Mouse (Mus musculus): ENCODE measurements around the gene Traf4. TPM values are rescaled to one million over a fixed set of nuclear protein-coding genes. Genes with fewer than 3 reads are reported as not detected.
"Not testable (repeated sequence)": the region's sequence is repeated elsewhere in the genome, so short reads cannot be mapped to it uniquely, and the experiment has no call there.

The Traf4 gene
- polyA plus RNA-seq, 1 experiment from 2014 or later, result 82.4 TPM

DNA sequence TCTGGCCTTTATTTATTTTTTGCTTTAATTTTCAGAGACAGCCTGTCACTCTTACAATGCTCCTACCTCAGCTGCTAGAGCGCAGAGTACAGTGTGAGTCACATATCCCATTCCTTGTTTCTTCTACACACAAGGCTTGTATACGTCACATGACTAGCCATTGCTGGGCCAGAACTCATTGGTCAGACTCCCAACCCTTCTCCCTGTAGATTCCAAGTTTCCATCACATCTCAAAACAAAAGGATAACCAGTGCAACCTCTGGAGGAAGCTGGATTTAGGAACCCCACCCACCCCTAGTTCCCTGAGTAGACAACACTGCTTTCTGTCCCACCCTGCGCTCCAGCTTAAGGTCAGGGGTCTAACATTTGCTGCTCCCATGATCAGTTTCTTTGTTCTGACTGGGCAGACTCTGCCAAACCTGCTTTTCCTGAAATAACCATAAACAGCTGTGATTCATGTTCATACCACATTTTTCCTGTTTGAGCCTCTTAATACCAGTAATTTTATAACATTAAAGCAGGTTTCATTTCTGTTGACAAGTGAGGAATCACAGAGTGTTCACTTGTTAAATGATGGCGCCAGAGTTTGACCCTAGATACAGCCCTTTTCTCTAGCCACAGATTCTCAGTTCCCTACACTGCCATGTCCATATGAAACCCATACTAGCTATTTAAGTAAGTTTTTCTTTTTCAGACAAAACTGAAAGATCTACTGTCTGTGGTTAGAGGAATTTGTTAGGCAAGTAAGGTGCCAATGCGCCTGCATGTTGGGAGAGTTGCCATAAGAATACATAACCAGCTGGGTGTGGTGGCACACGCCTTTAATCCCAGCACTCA is 18.5 kb downstream of the Traf4 start:
- H3K27ac ChIP-seq, result no peak overlapping the region
- H3K4me3 ChIP-seq, result no peak overlapping the region
- 83% methylated on average over 6 of the region's 6 CpGs for WGBS
- H3K4me2 ChIP-seq, result no peak overlapping the region
- ATAC-seq (ENCODE audit: borderline replicate concordance, extremely low read depth, low FRiP score, low TSS enrichment), result no peak
- no peaks in the 10 kb centered on the region for H3K27me3 ChIP-seq
- peaks cover 2% of the 10 kb centered on the region for H3K4me1 ChIP-seq
- no peaks in the 10 kb centered on the region for H3K9me3 ChIP-seq
- peaks cover 64% of the 10 kb centered on the region for H3K36me3 ChIP-seq
- no peak overlapping the region for H3K9ac ChIP-seq

DNA sequence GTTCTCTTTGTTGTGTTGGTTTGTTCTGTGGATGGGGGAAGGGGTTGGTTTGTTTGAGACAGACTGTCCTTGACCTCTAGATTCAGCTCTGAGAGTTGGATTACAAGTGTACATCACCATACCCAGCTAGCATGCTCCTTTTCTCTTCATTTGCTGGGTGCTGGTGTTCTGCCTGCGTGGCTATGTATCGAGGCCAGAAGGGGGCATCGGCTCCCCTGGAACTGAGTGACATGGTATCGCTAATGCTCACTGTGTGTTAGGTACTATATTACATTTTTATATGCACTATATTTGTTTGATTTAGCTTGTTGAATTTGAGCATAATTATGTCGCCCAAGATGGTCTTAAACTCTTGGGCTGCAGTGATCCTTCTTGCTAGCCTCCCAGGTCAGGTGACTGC is 19.2 kb downstream of the Traf4 start:
- H3K27ac ChIP-seq, result no peak overlapping the region

DNA sequence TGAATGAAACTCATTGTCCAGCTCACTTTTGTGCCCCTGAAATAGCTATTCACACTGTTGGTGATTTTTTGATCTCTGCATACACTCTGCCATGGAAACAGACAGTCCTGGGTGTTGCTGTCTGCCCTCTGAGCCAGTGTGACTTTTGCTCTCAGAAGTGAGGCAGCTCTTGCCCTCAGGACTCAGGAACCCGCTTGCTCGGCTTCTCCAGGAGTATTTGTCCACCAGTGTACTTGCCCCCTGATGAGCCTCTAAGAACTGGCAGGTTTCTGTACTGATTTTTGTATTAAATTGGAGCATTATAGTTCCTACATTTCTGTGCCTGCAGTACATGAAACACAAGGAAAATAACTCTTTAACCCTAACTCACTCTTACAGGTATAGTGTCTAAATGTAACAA is 21.9 kb downstream of the Traf4 start:
- Histone ChIP-seq H3K9ac (no peak overlapping the region), H3K27me3 (no peaks in the 10 kb centered on the region), H3K9me3 (no peaks in the 10 kb centered on the region), H3K36me3 (peaks cover 40% of the 10 kb centered on the region), H3K4me1 (no peaks in the 10 kb centered on the region), H3K4me3 (no peak overlapping the region), H3K4me2 (no peak overlapping the region), H3K27ac (no peak overlapping the region)
- 77% methylated on average over 2 of the region's 2 CpGs for WGBS
- ATAC-seq (ENCODE audit: borderline replicate concordance, extremely low read depth, low FRiP score, low TSS enrichment), result no peak

More for the DNA sequence above, 19.2 kb downstream of the Traf4 start:
- Histone ChIP-seq H3K9me3 (no peaks in the 10 kb centered on the region), H3K27me3 (no peaks in the 10 kb centered on the region), H3K36me3 (peaks cover 62% of the 10 kb centered on the region), H3K4me1 (no peaks in the 10 kb centered on the region), H3K9ac (no peak overlapping the region), H3K4me2 (no peak overlapping the region), H3K4me3 (no peak overlapping the region)
- 80% methylated on average over 5 of the region's 5 CpGs for WGBS
- ATAC-seq (ENCODE audit: borderline replicate concordance, extremely low read depth, low FRiP score, low TSS enrichment), result no peak

DNA sequence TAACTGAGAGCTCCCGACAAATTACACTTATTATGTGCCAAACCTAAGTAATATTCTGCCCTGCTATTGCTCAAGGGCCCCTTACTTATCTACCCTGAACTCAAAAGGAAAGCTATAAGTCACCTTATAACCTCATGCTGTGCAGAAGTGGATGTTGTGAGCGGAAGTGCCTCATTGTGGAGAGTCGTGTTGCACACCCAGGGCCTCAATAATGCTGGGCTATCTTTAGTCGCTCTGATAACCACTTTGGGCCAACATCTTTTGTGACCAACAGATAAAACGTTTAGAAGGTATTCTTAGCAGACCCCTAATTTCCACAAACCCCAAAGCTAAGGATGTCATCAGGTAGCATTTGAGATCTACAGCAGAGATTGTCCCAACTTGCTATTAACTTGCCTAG is 24.7 kb downstream of the Traf4 start:
- WGBS, result 66% methylated on average over 5 of the region's 5 CpGs
- H3K9ac ChIP-seq, result no peak overlapping the region
- no peak overlapping the region for H3K27ac ChIP-seq
- no peak overlapping the region for H3K4me3 ChIP-seq
- ATAC-seq (ENCODE audit: borderline replicate concordance, extremely low read depth, low FRiP score, low TSS enrichment), result no peak
- no peak overlapping the region for H3K4me2 ChIP-seq
- H3K4me1 ChIP-seq, result no peaks in the 10 kb centered on the region
- H3K36me3 ChIP-seq, result peaks cover 27% of the 10 kb centered on the region
- no peaks in the 10 kb centered on the region for H3K9me3 ChIP-seq
- H3K27me3 ChIP-seq, result no peaks in the 10 kb centered on the region

DNA sequence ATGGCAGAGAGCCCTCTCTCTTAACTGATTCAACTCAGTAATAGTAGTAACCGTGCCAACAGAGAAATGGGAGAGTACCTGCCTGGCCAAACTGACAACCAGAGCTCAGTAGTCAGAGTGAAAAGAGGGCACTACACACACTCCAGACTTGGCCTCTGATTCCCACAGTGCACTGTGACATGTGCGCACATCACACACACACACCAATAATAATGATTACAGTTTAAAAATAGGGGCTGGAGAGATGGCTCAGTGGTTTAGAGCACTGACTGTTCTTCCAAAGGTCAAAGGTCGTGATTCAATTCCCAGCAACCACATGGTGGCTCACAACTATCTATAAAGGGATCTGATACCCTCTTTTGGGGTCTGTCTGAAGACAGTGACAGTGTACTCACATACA is 27.4 kb downstream of the Traf4 start:
- no peak overlapping the region for H3K9ac ChIP-seq
- no peak for ATAC-seq (ENCODE audit: borderline replicate concordance, extremely low read depth, low FRiP score, low TSS enrichment)
- no peak overlapping the region for H3K4me3 ChIP-seq
- no peak overlapping the region for H3K4me2 ChIP-seq
- no peaks in the 10 kb centered on the region for H3K4me1 ChIP-seq
- no peaks in the 10 kb centered on the region for H3K27me3 ChIP-seq
- peaks cover 1% of the 10 kb centered on the region for H3K36me3 ChIP-seq
- no peaks in the 10 kb centered on the region for H3K9me3 ChIP-seq
- no peak overlapping the region for H3K27ac ChIP-seq
- 85% methylated on average over 3 of the region's 3 CpGs for WGBS

DNA sequence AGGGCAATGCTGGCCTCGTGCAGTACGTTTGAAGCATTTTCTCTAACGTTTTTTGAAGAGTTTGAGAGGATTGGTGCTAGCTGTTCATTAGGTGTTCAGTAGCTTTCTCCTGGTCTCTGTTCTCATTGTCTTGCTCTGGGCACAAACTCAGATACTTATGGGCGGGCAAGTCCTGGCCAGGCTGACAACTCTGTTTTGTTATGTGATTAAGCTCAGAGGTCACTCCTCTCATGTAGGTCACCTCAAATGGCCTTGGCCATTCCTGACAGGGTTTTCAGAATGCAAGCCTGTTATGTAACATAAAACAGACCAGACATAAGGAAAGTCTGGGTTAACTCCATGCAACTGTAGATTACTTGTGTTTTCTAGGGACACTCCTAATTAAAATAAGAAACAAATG is 27.8 kb downstream of the Traf4 start:
- no peaks in the 10 kb centered on the region for H3K36me3 ChIP-seq
- no peaks in the 10 kb centered on the region for H3K9me3 ChIP-seq
- whole genome bisulfite sequencing, result 76% methylated on average over 4 of the region's 4 CpGs

DNA sequence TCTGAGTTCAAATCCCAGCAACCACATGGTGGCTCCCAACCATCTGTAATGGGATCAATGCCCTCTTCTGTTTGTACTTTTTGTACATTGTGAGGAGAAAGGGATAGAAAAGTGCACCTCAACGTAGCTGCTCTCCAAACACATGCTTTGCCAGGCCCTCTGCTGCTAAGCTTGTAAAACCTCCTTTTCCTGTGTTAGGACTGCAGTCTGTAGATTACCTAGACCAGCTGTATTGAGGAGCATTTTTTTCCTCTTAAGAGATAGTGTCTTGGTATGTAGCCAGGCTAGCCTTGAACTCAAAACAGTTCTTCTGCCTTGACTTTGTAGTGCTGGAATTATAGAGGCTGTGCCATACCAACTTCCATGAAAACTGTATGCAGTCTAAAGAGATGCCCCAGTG is 29.3 kb downstream of the Traf4 start:
- 85% methylated on average over 1 of the region's 1 CpGs for WGBS
- H3K36me3 ChIP-seq, result no peaks in the 10 kb centered on the region
- H3K4me1 ChIP-seq, result no peaks in the 10 kb centered on the region
- no peak overlapping the region for H3K4me3 ChIP-seq
- no peaks in the 10 kb centered on the region for H3K9me3 ChIP-seq
- no peak overlapping the region for H3K4me2 ChIP-seq
- ATAC-seq (ENCODE audit: borderline replicate concordance, extremely low read depth, low FRiP score, low TSS enrichment), result no peak
- no peak overlapping the region for H3K9ac ChIP-seq
- H3K27me3 ChIP-seq, result no peaks in the 10 kb centered on the region
- no peak overlapping the region for H3K27ac ChIP-seq

More for the DNA sequence above, 27.8 kb downstream of the Traf4 start:
- H3K4me2 ChIP-seq, result no peak overlapping the region
- H3K27ac ChIP-seq, result no peak overlapping the region
- H3K4me1 ChIP-seq, result no peaks in the 10 kb centered on the region
- no peaks in the 10 kb centered on the region for H3K27me3 ChIP-seq
- H3K4me3 ChIP-seq, result no peak overlapping the region
- ATAC-seq (ENCODE audit: borderline replicate concordance, extremely low read depth, low FRiP score, low TSS enrichment), result no peak
- H3K9ac ChIP-seq, result no peak overlapping the region

DNA sequence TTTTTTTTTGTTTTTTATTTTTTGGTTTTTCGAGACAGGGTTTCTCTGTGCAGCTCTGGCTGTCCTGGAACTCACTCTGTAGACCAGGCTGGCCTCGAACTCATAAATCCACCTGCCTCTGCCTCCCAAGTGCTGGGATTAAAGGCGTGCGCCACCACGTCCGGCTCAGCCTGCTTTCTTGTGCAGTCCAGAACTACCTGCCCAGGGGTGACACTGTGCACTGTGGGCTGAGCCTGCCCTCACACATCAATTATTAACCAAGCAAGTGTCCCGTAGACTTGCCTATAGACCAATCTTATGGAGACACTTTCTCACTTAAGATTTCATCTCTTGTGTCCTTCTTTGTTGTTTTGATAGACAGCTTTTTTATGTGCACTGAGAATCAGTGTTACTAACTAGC is 30.1 kb downstream of the Traf4 start:
- not testable (repeated sequence) for H3K4me1 ChIP-seq; H3K36me3 ChIP-seq; H3K27ac ChIP-seq; H3K9me3 ChIP-seq; H3K27me3 ChIP-seq; H3K9ac ChIP-seq; H3K4me2 ChIP-seq; ATAC-seq (ENCODE audit: borderline replicate concordance, extremely low read depth, low FRiP score, low TSS enrichment); H3K4me3 ChIP-seq
- WGBS, result 75% methylated on average over 7 of the region's 7 CpGs

DNA sequence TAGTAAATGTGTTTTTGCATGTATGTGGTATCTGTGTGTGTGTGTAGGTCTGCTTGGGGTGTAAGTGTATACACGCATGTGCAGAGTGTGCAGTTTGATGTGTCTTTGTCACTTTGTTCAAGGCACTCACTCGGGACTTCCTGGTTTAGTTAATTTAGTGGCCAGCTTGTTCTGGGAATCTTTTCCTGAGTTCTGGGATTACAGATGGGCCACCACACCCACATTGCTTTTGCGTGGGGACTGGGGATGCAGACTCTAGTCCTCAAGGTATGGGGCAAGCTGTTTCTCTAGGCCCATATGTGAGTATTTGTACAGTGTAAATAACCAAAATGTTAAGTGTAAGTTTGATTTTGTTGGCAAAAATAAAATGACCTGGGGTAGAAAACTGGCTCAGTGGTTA is 31.0 kb downstream of the Traf4 start:
- 77% methylated on average over 3 of the region's 3 CpGs for WGBS
- Histone ChIP-seq H3K4me1 (no peaks in the 10 kb centered on the region), H3K27ac (no peak overlapping the region), H3K9ac (no peak overlapping the region), H3K4me3 (no peak overlapping the region), H3K9me3 (no peaks in the 10 kb centered on the region), H3K36me3 (no peaks in the 10 kb centered on the region), H3K4me2 (no peak overlapping the region), H3K27me3 (no peaks in the 10 kb centered on the region)
- ATAC-seq (ENCODE audit: borderline replicate concordance, extremely low read depth, low FRiP score, low TSS enrichment), result no peak

DNA sequence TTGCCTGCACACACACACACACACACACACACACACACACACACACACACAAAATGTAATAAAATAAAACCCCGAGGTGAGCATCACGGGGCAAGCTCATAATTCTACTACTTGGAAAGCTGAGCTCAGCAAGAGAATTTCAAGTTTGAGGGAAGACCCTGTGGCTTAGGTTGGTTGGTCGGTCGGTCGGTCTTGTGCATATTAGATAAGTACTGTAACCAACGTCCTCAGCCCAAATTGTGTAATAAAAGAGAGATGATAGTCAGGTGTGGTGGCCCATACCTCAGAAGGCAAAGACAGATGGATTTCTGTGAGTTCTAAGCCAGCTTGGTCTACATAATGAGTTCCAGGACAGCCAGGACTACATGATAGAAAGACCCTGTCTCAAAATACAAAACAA is 31.5 kb downstream of the Traf4 start:
- 85% methylated on average over 6 of the region's 6 CpGs for WGBS
- Histone ChIP-seq H3K27me3 (no peaks in the 10 kb centered on the region), H3K4me3 (no peak overlapping the region), H3K4me1 (no peaks in the 10 kb centered on the region), H3K36me3 (no peaks in the 10 kb centered on the region), H3K4me2 (no peak overlapping the region), H3K27ac (no peak overlapping the region), H3K9ac (no peak overlapping the region), H3K9me3 (no peaks in the 10 kb centered on the region)
- ATAC-seq (ENCODE audit: borderline replicate concordance, extremely low read depth, low FRiP score, low TSS enrichment), result no peak

DNA sequence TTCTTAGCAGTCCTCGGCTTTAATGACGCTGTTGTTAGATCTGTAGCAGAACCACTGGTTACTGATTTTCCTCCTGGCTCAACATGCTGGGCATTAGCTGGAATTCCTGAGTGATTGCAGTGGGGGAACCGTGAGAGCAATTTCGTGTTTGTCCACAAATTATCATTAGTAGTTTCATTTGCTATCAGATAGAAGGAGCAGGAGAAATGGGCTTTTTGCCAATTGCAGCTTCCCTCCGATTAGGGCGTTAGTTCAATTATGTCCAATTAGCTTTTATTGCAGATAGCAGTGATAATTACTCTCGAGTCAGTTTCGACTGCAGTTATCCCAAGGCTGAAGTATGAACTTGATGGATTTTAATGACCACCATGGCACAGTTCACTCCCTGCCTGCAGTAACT is 35.9 kb downstream of the Traf4 start:
- H3K27ac ChIP-seq, result no peak overlapping the region
- no peak overlapping the region for H3K4me3 ChIP-seq
- H3K9ac ChIP-seq, result no peak overlapping the region
- no peak for ATAC-seq (ENCODE audit: borderline replicate concordance, extremely low read depth, low FRiP score, low TSS enrichment)
- WGBS, result 73% methylated on average over 8 of the region's 8 CpGs
- no peaks in the 10 kb centered on the region for H3K36me3 ChIP-seq
- no peaks in the 10 kb centered on the region for H3K9me3 ChIP-seq
- H3K4me1 ChIP-seq, result no peaks in the 10 kb centered on the region
- no peak overlapping the region for H3K4me2 ChIP-seq
- H3K27me3 ChIP-seq, result no peaks in the 10 kb centered on the region

DNA sequence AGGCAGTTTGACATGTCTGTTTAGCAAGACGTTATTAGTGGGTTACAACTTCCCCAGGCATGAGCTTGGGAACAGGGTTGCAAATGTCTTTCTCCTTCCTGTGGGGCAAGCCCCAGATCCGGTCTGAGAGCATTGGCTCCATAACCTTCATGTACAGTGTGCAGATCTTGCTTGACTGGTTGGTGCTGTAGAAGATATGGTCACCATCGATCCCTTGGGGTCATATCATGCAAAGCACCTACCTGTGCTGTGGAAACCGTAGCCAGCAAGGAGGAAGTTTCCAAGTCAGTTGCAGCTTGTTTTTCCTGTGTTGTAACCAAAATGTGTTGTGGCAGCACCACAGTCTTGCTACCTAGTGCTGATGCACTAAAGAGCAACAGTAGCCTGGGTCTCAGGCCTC is 38.6 kb downstream of the Traf4 start:
- Histone ChIP-seq H3K9ac (no peak overlapping the region), H3K36me3 (no peaks in the 10 kb centered on the region), H3K9me3 (no peaks in the 10 kb centered on the region), H3K4me3 (no peak overlapping the region), H3K4me2 (no peak overlapping the region), H3K27ac (no peak overlapping the region), H3K27me3 (no peaks in the 10 kb centered on the region), H3K4me1 (no peaks in the 10 kb centered on the region)
- 73% methylated on average over 4 of the region's 4 CpGs for WGBS
- ATAC-seq (ENCODE audit: borderline replicate concordance, extremely low read depth, low FRiP score, low TSS enrichment), result no peak

DNA sequence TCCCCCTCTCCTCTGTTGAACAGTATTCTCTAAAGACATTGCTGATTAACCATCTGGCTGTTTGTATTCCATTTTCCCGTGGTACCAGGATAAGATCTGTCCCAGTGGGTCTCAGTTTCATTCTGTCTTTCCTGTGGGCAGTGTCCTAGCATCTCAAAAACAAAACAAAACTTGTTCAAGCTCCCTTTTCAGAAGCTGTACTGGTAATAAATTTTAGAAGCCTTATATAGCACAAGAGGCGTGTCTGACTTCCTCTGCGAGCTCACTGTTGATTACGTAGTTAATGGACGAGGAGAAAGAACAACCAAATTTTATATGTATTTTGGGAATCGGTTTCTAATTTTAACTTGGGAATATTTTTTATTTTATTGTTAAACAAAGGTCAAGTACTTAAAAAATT is 39.7 kb downstream of the Traf4 start:
- no peaks in the 10 kb centered on the region for H3K36me3 ChIP-seq
- H3K4me1 ChIP-seq, result peaks cover 10% of the 10 kb centered on the region; the same call in 1 of the 2 replicates
- no peaks in the 10 kb centered on the region for H3K27me3 ChIP-seq
- no peaks in the 10 kb centered on the region for H3K9me3 ChIP-seq
- no peak for ATAC-seq (ENCODE audit: borderline replicate concordance, extremely low read depth, low FRiP score, low TSS enrichment)
- no peak overlapping the region for H3K9ac ChIP-seq
- H3K4me3 ChIP-seq, result no peak overlapping the region
- no peak overlapping the region for H3K4me2 ChIP-seq
- H3K27ac ChIP-seq, result no peak overlapping the region
- WGBS, result 63% methylated on average over 6 of the region's 6 CpGs
